Mouse (Mus musculus): ENCODE results near the gene Siah3. TPM values are rescaled to one million over a fixed set of nuclear protein-coding genes. Genes with fewer than 3 reads are reported as not detected.
"Not testable (repeated sequence)": the region's sequence is repeated elsewhere in the genome, so short reads cannot be mapped to it uniquely, and the experiment has no call there.

Siah3 gene
- polyA plus RNA-seq, 1 experiment from 2014 or later = 5.6 TPM

DNA sequence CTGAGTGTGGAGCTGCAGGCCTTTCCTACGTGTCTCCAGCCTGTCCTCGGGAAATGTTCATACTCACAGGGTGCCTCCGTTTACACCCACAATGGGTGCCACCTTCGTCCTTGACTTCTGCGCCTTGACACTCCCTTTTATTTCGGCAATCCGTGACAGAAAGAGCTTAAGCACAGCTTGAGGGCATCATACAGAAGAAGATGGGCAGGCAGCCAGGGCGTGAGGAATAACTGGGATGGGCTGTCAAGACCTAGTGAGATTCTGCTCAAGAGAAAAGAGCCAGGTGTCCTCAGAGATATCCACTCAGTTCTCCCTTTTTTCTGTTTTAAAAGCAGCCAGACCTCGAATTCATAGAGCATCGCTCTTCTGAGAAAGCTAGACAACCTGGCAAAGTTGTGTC lies 21.2 kb upstream of the Siah3 start:
- Histone ChIP-seq H3K9ac (replicated peaks; ENCODE audit: low read length) (no peak overlapping the region), H3K27me3 (ENCODE audit: control insufficient read depth, insufficient read depth, low read length) (no peaks in the 10 kb centered on the region), H3K9me3 (ENCODE audit: control insufficient read depth, low read length) (no peaks in the 10 kb centered on the region), H3K4me2 (ENCODE audit: low read length) (no peak overlapping the region), H3K36me3 (ENCODE audit: control insufficient read depth, insufficient read depth, low read length) (no peaks in the 10 kb centered on the region), H3K27ac (replicated peaks; ENCODE audit: low read depth, low read length) (no peak overlapping the region), H3K4me3 (replicated peaks; ENCODE audit: low read depth, low read length) (no peak overlapping the region), H3K4me1 (ENCODE audit: control insufficient read depth, insufficient read depth, low read length) (0 out of 2 replicates have a peak, but pooled peaks cover 6% of the 10 kb centered on the region)
- no peak for DNase-seq
- no peak for ATAC-seq (ENCODE audit: low FRiP score, low TSS enrichment)
- 74% methylated on average over 10 of the region's 10 CpGs for WGBS

DNA sequence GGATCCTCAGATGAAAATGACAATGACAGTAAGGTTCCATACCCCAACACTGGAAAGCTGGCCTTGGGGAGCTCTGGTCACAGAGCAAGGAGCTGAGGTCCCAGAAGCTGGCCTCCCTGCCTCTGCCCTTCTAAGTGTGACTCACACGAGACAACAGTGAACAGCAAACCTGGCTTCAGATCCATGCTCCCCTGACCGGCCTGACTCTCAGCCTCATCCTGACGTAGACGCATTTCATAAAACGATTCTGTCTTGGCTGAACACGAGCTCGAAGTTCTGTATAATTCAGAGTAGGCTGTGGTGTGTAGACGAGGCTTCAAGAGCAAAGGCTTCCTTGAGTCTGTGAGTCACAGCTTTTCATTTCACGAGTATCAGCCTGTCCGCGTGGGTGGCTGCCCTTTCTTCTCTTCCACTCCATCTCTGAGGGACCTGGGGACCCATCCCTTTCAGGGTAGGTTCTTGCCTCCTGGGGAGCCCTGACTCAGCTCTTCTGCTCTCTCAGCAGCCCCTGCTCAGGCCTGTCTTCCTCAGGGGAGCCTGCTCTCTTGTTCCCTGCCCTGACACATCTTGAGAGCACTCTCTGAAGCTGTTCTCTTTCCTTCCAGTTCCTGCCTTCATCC lies 11.2 kb upstream of the Siah3 start:
- WGBS = 80% methylated on average over 11 of the region's 11 CpGs
- no peaks in the 10 kb centered on the region for H3K9me3 ChIP-seq (ENCODE audit: control insufficient read depth, low read length)
- H3K9ac ChIP-seq (replicated peaks; ENCODE audit: low read length) = no peak overlapping the region
- H3K4me2 ChIP-seq (ENCODE audit: low read length) = peak overlapping the region; percentile 54; the same call in 1 of the 2 replicates
- H3K36me3 ChIP-seq (ENCODE audit: control insufficient read depth, insufficient read depth, low read length) = no peaks in the 10 kb centered on the region
- ATAC-seq (ENCODE audit: low FRiP score, low TSS enrichment) (no peak), DNase-seq (no peak)
- peaks cover 13% of the 10 kb centered on the region for H3K4me1 ChIP-seq (ENCODE audit: control insufficient read depth, insufficient read depth, low read length)
- no peak overlapping the region for H3K27ac ChIP-seq (replicated peaks; ENCODE audit: low read depth, low read length)
- no peak overlapping the region for H3K4me3 ChIP-seq (replicated peaks; ENCODE audit: low read depth, low read length)
- H3K27me3 ChIP-seq (ENCODE audit: control insufficient read depth, insufficient read depth, low read length) = no peaks in the 10 kb centered on the region

DNA sequence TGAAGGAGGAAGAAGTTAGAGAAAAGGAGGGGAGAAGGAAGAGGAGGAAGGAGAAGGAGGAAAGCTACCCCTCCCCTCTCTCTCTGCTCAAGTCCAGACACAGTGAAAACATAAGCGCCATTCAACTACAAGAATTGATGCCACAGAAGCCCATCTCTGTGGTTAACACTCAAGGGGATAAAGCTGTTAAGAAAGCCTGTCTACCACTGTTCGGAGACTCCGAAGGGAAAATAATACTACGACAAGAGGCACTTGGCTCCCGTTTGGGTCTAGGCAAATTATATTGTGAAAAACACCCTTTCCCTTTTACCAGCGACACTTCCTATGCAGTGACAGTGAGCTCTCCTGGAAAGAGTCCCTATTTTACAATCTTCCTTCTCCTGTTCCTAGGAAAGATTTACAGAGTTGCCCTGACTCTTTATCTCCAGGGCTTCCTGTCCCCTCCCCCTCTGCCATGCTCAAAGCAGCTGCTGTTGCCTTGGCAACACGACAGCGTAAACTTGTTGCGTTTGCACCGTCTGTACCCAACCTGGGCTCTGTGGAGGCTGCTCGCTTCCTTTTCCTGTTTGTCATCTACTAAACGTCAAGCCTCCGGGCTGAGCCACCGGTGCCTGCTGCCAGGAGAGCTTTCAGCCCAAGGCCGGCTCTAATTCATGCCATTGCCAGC lies 10.4 kb upstream of the Siah3 start:
- H3K4me3 ChIP-seq (replicated peaks; ENCODE audit: low read depth, low read length) = peak overlapping the region; percentile 25
- H3K9ac ChIP-seq (replicated peaks; ENCODE audit: low read length) = no peak overlapping the region; the same call in 1 of the 2 replicates
- peaks cover 13% of the 10 kb centered on the region for H3K4me1 ChIP-seq (ENCODE audit: control insufficient read depth, insufficient read depth, low read length)
- DNase-seq (peak; percentile 93), ATAC-seq (ENCODE audit: low FRiP score, low TSS enrichment) (peak; percentile 88)
- peak overlapping the region; percentile 10 for H3K27ac ChIP-seq (replicated peaks; ENCODE audit: low read depth, low read length)
- WGBS = 6% methylated on average over 15 of the region's 15 CpGs
- H3K9me3 ChIP-seq (ENCODE audit: control insufficient read depth, low read length) = no peaks in the 10 kb centered on the region
- no peaks in the 10 kb centered on the region for H3K27me3 ChIP-seq (ENCODE audit: control insufficient read depth, insufficient read depth, low read length)
- H3K4me2 ChIP-seq (ENCODE audit: low read length) = peak overlapping the region; percentile 54
- no peaks in the 10 kb centered on the region for H3K36me3 ChIP-seq (ENCODE audit: control insufficient read depth, insufficient read depth, low read length)

DNA sequence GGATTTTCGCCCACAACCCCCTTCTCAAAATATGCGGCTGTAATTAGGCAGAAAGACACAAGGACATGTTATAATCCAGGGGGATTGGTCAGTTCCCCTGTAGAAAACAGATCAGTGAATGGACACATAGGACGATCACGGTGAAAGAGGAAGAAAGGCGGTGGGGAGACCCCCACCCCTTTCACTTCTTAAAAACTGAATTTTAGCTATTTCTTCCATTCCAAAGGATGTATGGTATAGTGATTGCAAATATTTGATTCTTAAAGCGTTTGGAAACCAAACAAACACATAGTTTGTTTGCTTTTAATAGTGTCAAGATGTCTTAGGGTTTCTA lies 9.9 kb upstream of the Siah3 start:
- ATAC-seq (ENCODE audit: low FRiP score, low TSS enrichment) = 0 out of 2 replicates have a peak, but pooled peaks have one; percentile 11
- Histone ChIP-seq H3K27me3 (ENCODE audit: control insufficient read depth, insufficient read depth, low read length) (no peaks in the 10 kb centered on the region), H3K4me2 (ENCODE audit: low read length) (peak overlapping the region; percentile 54), H3K9ac (replicated peaks; ENCODE audit: low read length) (no peak overlapping the region; the same call in 1 of the 2 replicates), H3K9me3 (ENCODE audit: control insufficient read depth, low read length) (no peaks in the 10 kb centered on the region), H3K27ac (replicated peaks; ENCODE audit: low read depth, low read length) (peak overlapping the region; percentile 10; the same call in 1 of the 2 replicates), H3K36me3 (ENCODE audit: control insufficient read depth, insufficient read depth, low read length) (no peaks in the 10 kb centered on the region), H3K4me1 (ENCODE audit: control insufficient read depth, insufficient read depth, low read length) (peaks cover 13% of the 10 kb centered on the region), H3K4me3 (replicated peaks; ENCODE audit: low read depth, low read length) (peak overlapping the region; percentile 25)
- 34% methylated on average over 6 of the region's 6 CpGs for WGBS
- DNase-seq = no peak

DNA sequence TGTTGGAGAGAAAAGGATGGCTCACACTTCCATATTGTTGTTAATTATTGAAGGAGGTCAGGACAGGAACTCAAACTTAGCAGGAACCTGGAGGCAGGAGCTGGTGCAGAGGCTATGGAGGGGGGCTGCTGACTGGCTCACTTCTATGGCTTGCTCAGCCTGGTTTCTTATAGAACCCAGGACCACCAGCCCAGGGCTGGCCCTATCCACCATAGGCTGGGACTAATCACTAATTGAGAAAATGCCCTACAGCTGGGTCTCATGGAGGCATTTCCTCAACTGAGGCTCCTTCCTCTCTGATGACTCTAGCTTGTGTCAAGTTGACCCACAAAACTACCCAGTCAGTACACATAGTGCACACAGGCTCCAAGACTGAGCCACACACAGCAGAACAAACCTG lies 9.5 kb upstream of the Siah3 start:
- H3K36me3 ChIP-seq (ENCODE audit: control insufficient read depth, insufficient read depth, low read length); H3K9me3 ChIP-seq (ENCODE audit: control insufficient read depth, low read length); H3K4me3 ChIP-seq (replicated peaks; ENCODE audit: low read depth, low read length); ATAC-seq (ENCODE audit: low FRiP score, low TSS enrichment); H3K4me2 ChIP-seq (ENCODE audit: low read length); DNase-seq; H3K9ac ChIP-seq (replicated peaks; ENCODE audit: low read length); H3K27me3 ChIP-seq (ENCODE audit: control insufficient read depth, insufficient read depth, low read length); H3K27ac ChIP-seq (replicated peaks; ENCODE audit: low read depth, low read length): not testable (repeated sequence)
- H3K4me1 ChIP-seq (ENCODE audit: control insufficient read depth, insufficient read depth, low read length) = peaks cover 13% of the 10 kb centered on the region

DNA sequence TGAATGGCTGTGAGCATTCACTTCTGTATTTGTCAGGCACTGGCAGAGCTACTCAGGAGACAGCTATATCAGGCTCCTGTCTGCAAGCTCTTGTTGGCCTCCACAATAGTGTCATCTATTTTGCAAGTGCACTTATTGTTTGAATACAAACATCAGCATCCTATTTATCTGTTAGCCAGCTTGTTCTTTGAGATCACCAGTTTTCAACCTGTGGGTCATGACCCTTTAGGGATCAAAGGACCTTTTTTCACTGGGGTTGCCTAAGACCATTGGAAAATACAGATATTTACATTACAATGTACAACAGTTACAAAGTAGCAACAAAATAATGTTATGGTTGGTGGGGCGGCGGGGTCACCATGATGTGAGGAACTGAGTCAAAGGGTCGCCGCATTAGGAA lies 1.9 kb upstream of the Siah3 start:
- DNase-seq = no peak
- no peaks in the 10 kb centered on the region for H3K9me3 ChIP-seq (ENCODE audit: control insufficient read depth, low read length)

DNA sequence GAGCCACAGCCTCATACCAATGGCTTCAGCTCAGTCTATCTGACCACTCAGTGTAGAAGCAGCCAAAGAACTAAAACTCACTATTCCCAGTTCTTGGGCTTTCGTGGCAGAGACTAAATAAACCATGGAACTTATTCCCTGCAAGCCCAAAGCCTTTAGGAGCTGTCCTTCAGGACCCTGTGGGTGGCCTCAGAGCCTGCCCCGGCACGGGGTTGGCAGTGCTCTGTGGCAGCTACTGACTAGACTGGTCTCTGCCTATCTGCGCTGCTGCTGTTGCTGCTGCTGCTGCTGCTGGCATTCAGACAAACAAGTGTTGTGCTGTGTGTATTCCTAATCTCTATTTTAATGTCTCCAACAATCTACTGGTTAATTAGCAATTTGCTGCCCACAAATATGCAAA lies 1.1 kb upstream of the Siah3 start:
- H3K27ac ChIP-seq (replicated peaks; ENCODE audit: low read depth, low read length) = peak overlapping the region; percentile 70
- H3K36me3 ChIP-seq (ENCODE audit: control insufficient read depth, insufficient read depth, low read length) = no peaks in the 10 kb centered on the region
- H3K9me3 ChIP-seq (ENCODE audit: control insufficient read depth, low read length) = no peaks in the 10 kb centered on the region
- 6% methylated on average over 4 of the region's 4 CpGs for WGBS
- H3K27me3 ChIP-seq (ENCODE audit: control insufficient read depth, insufficient read depth, low read length) = no peaks in the 10 kb centered on the region
- ATAC-seq (ENCODE audit: low FRiP score, low TSS enrichment) = no peak
- H3K4me2 ChIP-seq (ENCODE audit: low read length) = peak overlapping the region; percentile 77
- peaks cover 21% of the 10 kb centered on the region for H3K4me1 ChIP-seq (ENCODE audit: control insufficient read depth, insufficient read depth, low read length)
- H3K4me3 ChIP-seq (replicated peaks; ENCODE audit: low read depth, low read length) = no peak overlapping the region
- H3K9ac ChIP-seq (replicated peaks; ENCODE audit: low read length) = no peak overlapping the region
- peak; percentile 69 for DNase-seq

More for the DNA sequence above, 1.9 kb upstream of the Siah3 start:
- Histone ChIP-seq H3K27me3 (ENCODE audit: control insufficient read depth, insufficient read depth, low read length) (no peaks in the 10 kb centered on the region), H3K9ac (replicated peaks; ENCODE audit: low read length) (no peak overlapping the region), H3K4me1 (ENCODE audit: control insufficient read depth, insufficient read depth, low read length) (peaks cover 17% of the 10 kb centered on the region), H3K36me3 (ENCODE audit: control insufficient read depth, insufficient read depth, low read length) (no peaks in the 10 kb centered on the region), H3K4me2 (ENCODE audit: low read length) (no peak overlapping the region), H3K27ac (replicated peaks; ENCODE audit: low read depth, low read length) (no peak overlapping the region), H3K4me3 (replicated peaks; ENCODE audit: low read depth, low read length) (no peak overlapping the region)
- 75% methylated on average over 4 of the region's 4 CpGs for WGBS
- ATAC-seq (ENCODE audit: low FRiP score, low TSS enrichment) = no peak

DNA sequence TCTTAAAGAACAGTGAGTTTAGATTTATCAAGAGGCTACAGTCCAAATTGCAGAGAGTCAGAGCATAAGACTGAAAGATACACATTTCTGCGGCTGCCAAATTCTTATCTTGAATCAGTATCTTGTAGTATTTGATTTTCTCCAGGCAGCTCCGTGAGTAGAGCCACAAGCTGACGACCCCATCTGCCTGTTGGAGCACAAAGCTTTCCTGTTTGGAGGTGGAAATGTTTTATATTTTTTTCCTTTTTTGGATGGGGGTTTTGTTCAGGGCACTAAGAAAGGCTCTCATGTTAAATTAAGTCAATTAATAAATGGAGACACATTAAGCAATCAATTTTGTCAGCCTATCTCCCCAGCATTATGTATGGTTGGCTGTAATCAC lies 430 bp upstream of the Siah3 start:
- peak; percentile 55 for DNase-seq
- no peaks in the 10 kb centered on the region for H3K27me3 ChIP-seq (ENCODE audit: control insufficient read depth, insufficient read depth, low read length)
- peak overlapping the region; percentile 70 for H3K27ac ChIP-seq (replicated peaks; ENCODE audit: low read depth, low read length)
- H3K9me3 ChIP-seq (ENCODE audit: control insufficient read depth, low read length) = no peaks in the 10 kb centered on the region
- H3K36me3 ChIP-seq (ENCODE audit: control insufficient read depth, insufficient read depth, low read length) = no peaks in the 10 kb centered on the region
- ATAC-seq (ENCODE audit: low FRiP score, low TSS enrichment) = no peak
- peaks cover 27% of the 10 kb centered on the region for H3K4me1 ChIP-seq (ENCODE audit: control insufficient read depth, insufficient read depth, low read length)
- peak overlapping the region; percentile 56; the same call in 1 of the 2 replicates for H3K9ac ChIP-seq (replicated peaks; ENCODE audit: low read length)
- WGBS = 23% methylated on average over 3 of the region's 3 CpGs
- peak overlapping the region; percentile 77 for H3K4me2 ChIP-seq (ENCODE audit: low read length)
- H3K4me3 ChIP-seq (replicated peaks; ENCODE audit: low read depth, low read length) = peak overlapping the region; percentile 47
